Mouse (Mus musculus): ENCODE results near the gene Vkorc1. TPM values are rescaled to one million over a fixed set of nuclear protein-coding genes. Genes with fewer than 3 reads are reported as not detected.

Gene Vkorc1
- total RNA-seq, 2 experiments from 2014 or later = 61.5 to 65.8 TPM

- peak; percentile 81 to 87 for DNase-seq
These were observed 19.4 kb downstream of the Vkorc1 start, which contains the start of gene Zfp646 for GRCm38 (mm10) chr7:127876041-127876466. TSS of gene Zfp646 (plus strand) at chr7:127876221.

GRCm38 (mm10) chr7:127875627-127876001 is 19.8 kb downstream of the Vkorc1 start:
- DNase-seq = peak; percentile 93 to 96

DNA sequence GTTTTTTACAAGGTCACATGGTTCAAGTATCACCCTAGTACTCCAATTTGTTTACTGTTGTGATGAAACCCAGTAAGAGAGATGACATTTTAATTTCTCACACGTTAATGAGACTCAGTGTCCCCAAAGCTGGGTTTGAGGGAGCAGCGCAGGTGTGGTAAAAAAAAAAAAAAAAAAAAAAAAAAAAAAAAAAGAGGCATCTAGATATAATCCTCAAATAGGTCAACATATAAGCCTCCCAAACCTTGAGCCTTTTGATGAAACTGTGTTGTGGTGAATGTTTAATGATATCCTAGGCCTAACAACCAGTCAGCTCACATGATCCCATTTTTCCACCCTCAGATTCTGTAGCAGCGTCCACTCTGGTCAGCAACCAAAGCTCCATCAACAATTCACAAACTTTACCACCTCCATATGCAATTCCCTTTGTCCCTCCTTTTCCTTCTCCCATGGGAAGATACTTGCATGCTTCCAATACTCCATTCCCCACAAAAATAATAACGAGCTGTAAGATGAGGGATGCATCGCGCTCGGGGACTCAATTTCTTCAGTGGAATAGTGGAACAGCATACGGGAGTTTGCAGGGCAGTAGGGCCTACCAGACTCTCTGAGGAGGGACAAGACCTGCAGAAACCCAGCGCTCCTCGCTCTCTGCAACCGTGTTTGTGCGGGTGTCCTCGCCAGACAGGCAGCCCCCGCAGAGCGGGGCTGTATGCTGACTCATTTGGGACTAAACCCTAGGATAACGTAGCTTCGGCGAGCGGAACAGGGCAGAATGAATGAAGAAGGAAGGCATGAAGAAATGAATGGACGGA is 20.4 kb downstream of the Vkorc1 start:
- no peak for DNase-seq

- no peak for DNase-seq
These were observed 25.1 kb downstream of the Vkorc1 start for GRCm38 (mm10) chr7:127870136-127870821.

DNA sequence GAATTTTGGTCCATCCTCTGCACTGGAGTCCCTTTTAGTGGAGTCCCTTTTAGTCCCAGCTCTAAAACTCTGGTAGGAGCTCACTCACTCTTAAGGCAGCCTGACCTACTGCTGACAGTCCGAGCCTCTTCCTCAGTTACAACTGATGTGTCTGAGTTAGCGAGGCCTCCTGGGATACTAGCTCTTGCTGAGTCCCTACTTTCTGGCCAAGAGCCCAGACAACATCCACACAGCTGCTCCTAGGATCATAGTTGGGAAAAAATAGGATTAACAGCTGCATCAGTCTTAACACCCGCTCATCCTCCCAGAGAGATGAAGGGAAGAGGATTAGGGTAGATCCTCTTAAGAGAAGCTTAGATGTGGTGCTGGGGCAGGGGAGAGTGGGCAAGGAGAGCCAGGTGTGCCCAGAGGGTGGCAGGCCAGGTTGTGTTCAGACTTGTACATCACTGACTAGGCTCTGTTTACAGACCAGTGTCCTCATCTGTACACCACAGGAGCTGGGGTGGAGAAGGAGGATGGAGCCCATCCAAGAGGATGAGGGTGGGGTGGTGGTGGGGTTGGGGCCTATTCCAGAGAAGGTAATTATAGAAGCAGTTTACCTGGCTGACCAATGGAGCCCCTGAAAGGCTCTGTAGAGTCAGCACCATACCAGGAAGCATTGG is 26.1 kb downstream of the Vkorc1 start:
- DNase-seq = no peak

- no peak for DNase-seq
These were observed 27.8 kb downstream of the Vkorc1 start for GRCm38 (mm10) chr7:127867641-127868040.

- DNase-seq = no peak
These were observed 29.0 kb downstream of the Vkorc1 start for GRCm38 (mm10) chr7:127866434-127866833.

DNA sequence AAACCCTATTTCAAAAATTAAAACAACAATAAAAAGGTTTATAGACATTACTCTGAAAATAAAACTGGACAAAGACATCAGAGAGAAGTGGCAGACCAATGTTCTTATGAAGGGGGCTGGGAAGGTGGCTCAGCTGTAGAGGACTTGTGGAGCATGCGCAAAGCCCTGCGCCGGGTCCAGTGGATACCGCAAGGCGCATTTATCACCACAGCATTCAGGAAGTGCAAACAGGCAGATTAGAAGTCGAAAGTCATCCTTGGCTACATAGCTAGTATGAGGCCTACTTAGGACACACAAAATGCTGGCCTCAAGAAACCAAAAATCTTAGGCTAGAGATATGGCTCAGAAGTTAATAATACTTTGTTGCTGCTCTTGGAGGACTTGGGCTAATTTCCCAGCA is 37.2 kb downstream of the Vkorc1 start:
- DNase-seq = no peak

DNA sequence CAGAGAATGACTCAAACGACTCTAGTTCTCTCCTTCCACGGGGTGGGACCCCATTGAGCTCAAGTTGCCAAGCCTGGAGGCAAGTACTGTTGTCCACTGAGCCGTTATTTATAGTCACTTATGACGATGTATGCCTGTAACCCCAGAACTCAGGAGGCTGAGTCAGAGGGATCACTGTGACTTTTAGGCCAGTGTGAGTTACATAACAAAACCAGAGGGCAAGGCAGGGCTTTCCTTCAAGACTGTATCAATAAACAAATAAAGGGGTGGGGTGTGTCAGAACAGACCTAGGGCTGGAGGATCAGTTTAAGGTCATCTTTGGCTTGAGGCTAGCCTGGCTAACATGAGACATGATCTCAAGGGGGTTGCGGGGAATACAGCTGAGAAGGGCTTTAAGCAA is 44.5 kb downstream of the Vkorc1 start:
- DNase-seq = peak in 1 of 2 experiments; percentile 21

DNA sequence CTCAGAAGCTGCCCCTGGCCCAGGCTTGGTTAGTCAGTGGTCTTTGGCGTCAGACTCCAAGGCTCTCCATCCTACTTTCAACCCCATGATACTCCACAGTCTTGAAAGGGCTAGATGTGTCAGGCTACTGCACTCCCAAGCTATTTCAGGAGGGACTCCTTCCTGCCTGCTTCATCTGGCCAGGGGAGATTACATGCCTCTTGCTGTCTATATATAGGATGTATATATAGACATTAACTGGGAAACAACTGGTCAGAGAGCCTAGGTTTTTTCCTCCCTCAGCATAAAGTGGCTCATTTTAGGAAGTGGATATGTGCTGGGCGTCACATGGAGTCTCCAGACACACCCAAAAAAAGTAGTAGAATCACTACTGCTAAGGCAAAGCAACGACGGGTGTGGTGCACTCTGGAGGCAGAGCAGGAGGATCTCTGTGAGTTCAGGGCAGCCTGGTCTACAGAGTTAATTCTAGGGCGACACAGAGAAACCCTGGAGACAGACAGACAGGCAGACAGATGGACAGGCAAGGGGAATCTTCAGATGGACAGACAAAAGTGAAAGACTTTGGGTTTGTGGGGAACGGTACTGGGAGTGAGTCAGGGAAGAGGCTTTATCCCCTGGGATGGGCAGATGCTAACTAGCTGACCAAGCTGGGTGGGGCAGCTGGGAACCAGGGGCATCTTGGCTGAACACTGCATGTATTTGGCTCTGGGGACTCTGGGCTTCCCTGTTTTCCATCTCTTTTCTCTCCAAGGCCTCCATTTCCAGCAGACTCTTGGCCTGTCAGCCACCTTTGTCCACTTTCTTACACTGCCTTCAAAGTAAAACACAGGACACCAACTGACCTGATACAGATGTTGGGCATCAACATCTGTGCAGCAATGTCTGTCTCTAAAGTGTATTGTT is 45.2 kb downstream of the Vkorc1 start:
- no peak for DNase-seq

Other genes starting within 250 kb of the Vkorc1 start
- gene Bcl7c, start 186.7 kb downstream of the Vkorc1 start, total RNA-seq (2021) = 100 to 1,000 TPM in 1 of 2 experiments, 10 to 100 TPM in 1; 63.6 to 103 TPM
- gene Ctf1, start 182.9 kb downstream of the Vkorc1 start, total RNA-seq (2021) = 1 to 10 TPM; 3.2 to 4.2 TPM
- not detected for gene Ctf2, start 163.5 kb downstream of the Vkorc1 start, total RNA-seq (2021)
- gene Fbxl19, start 151.1 kb downstream of the Vkorc1 start, total RNA-seq (2021) = 10 to 100 TPM; 13.1 to 13.7 TPM
- gene Orai3, start 125.8 kb downstream of the Vkorc1 start, total RNA-seq (2021) = 10 to 100 TPM; 27.7 to 36.3 TPM
- 10 to 100 TPM; 36.0 TPM for gene Setd1a, start 118.9 kb downstream of the Vkorc1 start, total RNA-seq (2021)
- 1 to 10 TPM; 4.1 to 6.6 TPM for gene Gm49388, start 110.0 kb downstream of the Vkorc1 start, total RNA-seq (2021)
- 10 to 100 TPM; 30.0 to 53.3 TPM for gene Hsd3b7, start 95.0 kb downstream of the Vkorc1 start, total RNA-seq (2021)
- gene Stx4a, start 71.3 kb downstream of the Vkorc1 start, total RNA-seq (2021) = 100 to 1,000 TPM in 1 of 2 experiments, 10 to 100 TPM in 1; 92.5 to 108 TPM
- gene Stx1b, start 71.1 kb downstream of the Vkorc1 start, total RNA-seq (2021) = 1 to 10 TPM; 4.4 to 4.5 TPM
- 10 to 100 TPM; 30.0 to 31.2 TPM for gene Zfp646, start 19.4 kb downstream of the Vkorc1 start, total RNA-seq (2021)
- 1 to 10 TPM; 6.3 to 7.7 TPM for gene Zfp668, start 18.8 kb downstream of the Vkorc1 start, total RNA-seq (2021)
- 1 to 10 TPM in 1 of 2 experiments, under 1 TPM in 1; 0.49 to 1.7 TPM for gene Prss53, start 4.6 kb downstream of the Vkorc1 start, total RNA-seq (2021)
- not detected for gene Gm21974, start 163 bp downstream of the Vkorc1 start, total RNA-seq (2021)
- gene Bckdk, start 8.5 kb upstream of the Vkorc1 start, total RNA-seq (2021) = 100 to 1,000 TPM; 101 to 115 TPM
- gene Kat8, start 16.9 kb upstream of the Vkorc1 start, total RNA-seq (2021) = 10 to 100 TPM; 25.9 to 27.9 TPM
- not detected for gene Prss8, start 34.5 kb upstream of the Vkorc1 start, total RNA-seq (2021)
- 10 to 100 TPM in 1 of 2 experiments, 1 to 10 TPM in 1; 6.7 to 10.7 TPM for gene Prss36, start 51.1 kb upstream of the Vkorc1 start, total RNA-seq (2021)
- gene Fus, start 71.8 kb upstream of the Vkorc1 start, total RNA-seq (2021) = 100 to 1,000 TPM; 170 to 229 TPM
- 1 to 10 TPM; 3.6 to 5.4 TPM for gene Pycard, start 98.2 kb upstream of the Vkorc1 start, total RNA-seq (2021)
- under 1 TPM in 1 of 2 experiments, not detected in 1; 0.20 TPM for gene Trim72, start 108.3 kb upstream of the Vkorc1 start, total RNA-seq (2021)
- 1 to 10 TPM; 4.4 to 7.8 TPM for gene Itgam, start 167.0 kb upstream of the Vkorc1 start, total RNA-seq (2021)
- not detected for gene Gm49368, start 167.1 kb upstream of the Vkorc1 start, total RNA-seq (2021)
- 1 to 10 TPM in 1 of 2 experiments, under 1 TPM in 1; 0.89 to 2.9 TPM for gene Itgax, start 233.9 kb upstream of the Vkorc1 start, total RNA-seq (2021)